Mouse (Mus musculus) cortical plate, adult 2 months (tissue): ENCODE measurements around the gene Fbxl17. TPM values are rescaled to one million over a fixed set of nuclear protein-coding genes. Genes with fewer than 3 reads are reported as not detected.
A peak's percentile ranks its signal among the peaks of the same experiment; 100 is the strongest.

Source experiments
- H3K27ac ChIP-seq: fragments of 200-500 bp; 2 replicates; pipeline ENCODE4 v1.5.1; 2012; ENCODE audit warnings: low read length, control low read depth, inconsistent platforms; ENCODE audit not compliant: insufficient read depth
- H3K4me1 ChIP-seq: fragments of 200-500 bp; 2 replicates; pipeline ENCODE4 v1.6.1; 2011; ENCODE audit warnings: low read length; ENCODE audit not compliant: control insufficient read depth, insufficient read depth
- H3K4me3 ChIP-seq: fragments of 200-500 bp; 2 replicates; pipeline ENCODE4 v1.5.1; 2011; ENCODE audit warnings: mild to moderate bottlenecking, low read length, control low read depth; ENCODE audit not compliant: insufficient read depth
- CTCF ChIP-seq: fragments of 200-500 bp; IDR thresholded peaks from 2 replicates; pipeline ENCODE4 v1.5.1; 2011; ENCODE audit warnings: mild to moderate bottlenecking, control low read depth, low read length; ENCODE audit not compliant: insufficient read depth; ENCODE audit errors: extremely low read depth
- POLR2A ChIP-seq: fragments of 200-500 bp; IDR thresholded peaks from 2 replicates; pipeline ENCODE4 v1.6.1; 2011; ENCODE audit warnings: mild to moderate bottlenecking, low read length, control low read depth; ENCODE audit not compliant: insufficient read depth; ENCODE audit errors: extremely low read depth
- polyA plus RNA-seq: library from polyadenylated mRNA; depleted of rRNA; stranded (reverse); fragments of >200 nt; gene quantifications from 2 replicates; pipeline ENCODE4 v1.2.3, GENCODE M21; 2012; rRNA removed

Fbxl17 gene
- 28.9 TPM in 2 replicates for polyA plus RNA-seq

DNA sequence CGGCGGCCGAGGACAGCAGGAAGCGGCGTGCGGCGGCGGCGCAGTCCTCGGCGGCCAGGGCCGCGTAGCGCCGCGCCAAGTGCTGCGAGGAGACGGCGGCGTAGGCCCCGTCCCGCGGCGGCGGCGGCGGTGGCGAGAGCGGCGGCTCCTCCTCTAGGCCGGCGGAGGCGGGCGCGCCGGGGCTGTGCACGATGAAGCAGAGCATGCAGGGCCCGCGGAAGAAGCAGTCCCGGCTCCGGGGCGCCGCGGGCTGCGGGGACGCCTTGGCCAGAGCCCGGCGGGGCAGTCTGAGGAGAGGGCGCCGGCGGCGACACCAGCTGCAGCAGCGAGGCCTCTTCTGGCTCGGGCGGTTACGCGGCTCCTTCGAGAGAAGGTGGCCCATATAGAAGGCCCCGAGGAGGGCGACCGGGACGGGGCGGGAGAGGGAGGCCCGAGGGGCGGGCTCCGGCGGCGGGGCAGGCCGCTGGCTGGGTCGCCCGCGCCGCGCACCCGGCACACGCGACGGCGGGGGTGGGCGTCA lies at the start of gene Fbxl17:
Fbxl17 (minus strand) TSS at position 382 of the 520 bp plus-strand sequence.
- Histone ChIP-seq H3K4me3 (peak within 1 kb of the TSS; percentile 46), H3K27ac (peak within 1 kb of the TSS; percentile 92), H3K4me1 (peaks cover 11% of the 10 kb centered on the region)
- TF ChIP-seq POLR2A (no peak), CTCF (no peak)

DNA sequence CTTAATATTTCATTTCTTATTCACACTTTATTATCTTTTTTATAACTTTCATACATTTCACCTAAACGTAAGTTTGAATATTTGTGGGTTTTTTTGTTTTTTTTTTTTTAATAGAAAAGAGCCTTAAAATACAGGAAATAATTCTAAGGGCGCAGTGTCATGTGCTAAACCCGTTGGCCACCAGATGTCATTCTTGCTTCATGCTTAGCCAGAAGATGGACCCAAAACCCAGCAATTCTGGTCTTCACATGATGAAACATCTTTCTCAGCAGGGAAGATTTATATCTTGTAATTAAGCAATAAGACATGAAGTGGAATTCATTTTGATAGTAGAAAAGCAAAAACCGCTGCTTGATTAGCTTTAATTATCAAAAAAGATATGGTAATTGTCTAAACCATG lies 47.6 kb upstream of the Fbxl17 start:
- Histone ChIP-seq H3K4me3 (no peak overlapping the region), H3K27ac (no peak overlapping the region), H3K4me1 (no peaks in the 10 kb centered on the region)
- TF ChIP-seq CTCF (peak; percentile 56), POLR2A (no peak)

DNA sequence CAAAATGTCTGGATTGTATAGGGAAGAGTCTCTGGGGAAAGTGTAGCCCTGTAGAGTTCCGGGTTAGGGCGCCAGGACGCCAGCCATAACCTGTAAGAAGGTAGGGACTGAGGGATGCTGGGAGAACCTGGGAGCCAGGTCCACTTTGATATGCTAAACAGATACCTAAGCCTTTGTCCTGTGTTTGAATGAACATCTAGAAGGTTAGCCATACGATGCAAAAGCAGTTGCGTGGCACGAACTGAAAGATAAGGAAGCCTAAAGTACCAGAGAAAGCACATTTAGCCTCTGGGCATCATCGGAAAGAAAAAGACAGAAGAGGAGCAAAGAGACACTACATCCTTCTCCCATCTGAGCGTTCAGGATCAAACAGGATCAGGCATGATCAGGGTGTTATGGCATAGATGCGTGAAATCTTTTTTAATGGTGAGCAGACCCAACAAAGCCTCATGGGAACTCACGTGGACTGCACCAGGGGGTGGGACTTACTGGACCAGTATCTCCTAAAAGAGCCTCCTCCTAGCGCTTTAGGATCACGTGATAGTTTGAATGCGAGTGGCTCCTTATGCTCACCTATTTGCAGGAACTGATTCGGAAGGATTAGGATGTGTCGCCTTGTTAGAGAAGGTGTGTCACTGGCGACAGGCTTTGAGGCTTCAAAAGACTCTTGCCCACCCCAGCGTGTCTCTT lies 34.9 kb upstream of the Fbxl17 start:
- TF ChIP-seq CTCF = no peak
- no peak for TF ChIP-seq POLR2A
- no peak overlapping the region for H3K4me3 ChIP-seq
- no peak overlapping the region for H3K27ac ChIP-seq
- no peaks in the 10 kb centered on the region for H3K4me1 ChIP-seq

DNA sequence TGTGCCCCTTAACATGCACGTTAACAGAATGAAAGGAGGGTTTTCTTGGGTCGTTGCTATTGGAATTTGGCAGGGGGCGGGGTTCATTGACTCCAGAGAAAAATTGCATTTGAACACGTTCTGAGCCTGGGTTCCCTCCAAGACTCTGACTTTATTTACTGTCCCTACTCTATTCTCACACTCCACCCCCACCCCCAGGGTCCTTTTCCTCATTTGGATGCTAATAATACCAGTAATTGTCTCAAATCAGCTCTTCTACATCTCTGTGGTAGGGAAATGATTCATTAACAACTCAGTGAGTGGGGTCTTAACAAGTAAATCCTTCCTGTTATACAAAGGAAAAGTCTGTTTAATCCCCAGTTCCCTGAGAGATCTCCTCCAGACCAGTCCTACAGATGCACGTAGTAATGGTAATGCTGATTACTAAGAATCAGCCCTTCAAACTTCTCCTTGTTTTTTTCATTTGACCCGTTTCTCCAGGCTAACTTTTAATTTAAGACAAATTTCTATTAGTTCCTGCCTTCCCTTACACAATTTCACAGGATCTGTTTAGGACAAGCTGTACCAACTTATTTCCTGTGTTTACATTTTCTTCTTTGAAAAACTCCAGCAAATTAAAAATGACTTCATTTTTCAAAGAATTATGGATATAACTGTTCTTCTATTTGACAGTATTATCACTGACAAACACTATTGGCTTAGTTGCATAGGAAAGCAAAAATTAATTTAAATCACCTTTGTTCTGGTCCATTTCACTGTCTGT lies 33.4 kb upstream of the Fbxl17 start:
- no peak overlapping the region for H3K4me3 ChIP-seq
- no peak overlapping the region for H3K27ac ChIP-seq
- TF ChIP-seq CTCF (no peak), POLR2A (no peak)
- no peaks in the 10 kb centered on the region for H3K4me1 ChIP-seq

DNA sequence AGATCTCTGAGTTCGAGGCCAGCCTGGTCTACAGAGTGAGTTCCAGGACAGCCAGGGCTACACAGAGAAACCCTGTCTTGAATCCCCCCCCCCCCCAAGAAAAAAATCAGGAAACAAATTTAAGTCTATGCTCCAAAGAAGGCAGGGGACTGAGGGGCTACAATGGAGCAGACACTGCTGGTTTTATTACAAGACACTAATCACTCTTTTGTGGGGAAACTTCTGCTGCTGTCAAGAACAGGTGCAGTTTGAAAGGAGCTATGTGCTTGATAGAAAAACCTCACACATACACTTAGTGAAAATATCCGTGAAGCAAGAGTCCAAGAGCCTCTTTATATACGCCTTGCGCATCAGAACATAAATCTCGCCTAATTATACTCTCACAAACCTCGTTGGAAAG lies 29.7 kb upstream of the Fbxl17 start:
- H3K27ac ChIP-seq = no peak overlapping the region
- H3K4me3 ChIP-seq = no peak overlapping the region
- H3K4me1 ChIP-seq = no peaks in the 10 kb centered on the region
- TF ChIP-seq POLR2A (no peak), CTCF (no peak)

DNA sequence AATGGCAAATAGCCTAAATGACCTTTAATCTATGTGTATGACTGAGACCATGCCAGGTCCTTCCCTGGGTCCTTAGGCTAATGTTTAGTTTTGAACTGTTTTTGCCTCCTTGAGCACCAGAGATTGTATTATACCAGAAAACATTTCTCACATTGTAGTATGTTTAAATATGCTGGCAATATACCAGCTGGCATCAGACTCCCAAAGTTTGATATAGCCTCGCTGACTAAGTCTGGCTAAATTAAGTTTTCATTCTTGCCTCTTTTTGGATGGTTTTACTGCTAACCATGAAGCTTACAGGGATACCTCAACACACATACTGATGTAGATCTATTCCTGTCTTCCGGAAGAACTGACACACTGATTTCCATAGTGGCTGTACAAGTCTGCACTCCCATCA lies 20.9 kb upstream of the Fbxl17 start:
- H3K27ac ChIP-seq = no peak overlapping the region
- H3K4me1 ChIP-seq = no peaks in the 10 kb centered on the region; the same call in 1 of the 2 replicates
- TF ChIP-seq CTCF = no peak
- no peak for TF ChIP-seq POLR2A
- H3K4me3 ChIP-seq = no peak overlapping the region

DNA sequence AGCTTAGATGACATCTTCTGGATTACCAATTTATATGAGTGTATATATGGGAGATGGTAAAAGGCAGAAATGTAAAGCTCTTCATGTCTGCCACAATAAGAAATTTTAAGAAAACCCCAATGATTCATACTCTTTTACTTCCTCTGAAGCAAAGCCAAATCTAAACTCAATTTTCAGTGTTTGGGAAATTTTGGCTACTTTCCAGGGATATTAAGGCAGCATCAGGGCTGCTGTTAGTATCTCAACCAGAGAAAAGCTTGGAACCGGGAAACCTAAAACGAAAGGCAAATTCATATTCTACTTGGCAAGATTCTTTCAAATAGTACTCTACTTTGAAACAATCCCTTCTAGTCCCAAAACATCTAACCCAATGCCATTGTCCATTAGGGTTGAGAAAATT lies 10.6 kb upstream of the Fbxl17 start:
- no peak overlapping the region for H3K27ac ChIP-seq
- H3K4me1 ChIP-seq = no peaks in the 10 kb centered on the region
- H3K4me3 ChIP-seq = no peak overlapping the region
- TF ChIP-seq POLR2A (no peak), CTCF (no peak)

DNA sequence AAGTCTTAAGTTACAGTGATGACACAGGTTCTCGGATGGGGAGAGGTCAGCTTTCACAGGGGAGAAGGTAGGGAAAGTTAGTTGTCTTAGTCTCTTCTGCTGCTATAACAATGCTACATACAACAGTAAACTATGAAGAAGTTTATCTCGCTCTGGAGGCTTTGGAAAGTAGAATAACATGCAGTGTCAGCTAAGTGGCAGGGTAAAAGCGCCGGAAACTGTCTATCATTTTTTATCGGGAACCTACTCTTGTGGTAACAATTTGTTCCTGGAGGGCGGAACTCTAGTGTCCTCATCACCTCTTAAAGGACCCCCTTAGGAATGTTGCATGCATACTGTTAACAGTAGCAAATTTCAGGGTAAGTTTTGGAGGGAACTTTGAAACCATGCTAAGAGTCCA lies 1.3 kb upstream of the Fbxl17 start:
- Histone ChIP-seq H3K27ac (no peak overlapping the region), H3K4me3 (no peak overlapping the region; the same call in 1 of the 2 replicates), H3K4me1 (peaks cover 8% of the 10 kb centered on the region)
- TF ChIP-seq CTCF (no peak), POLR2A (no peak)

DNA sequence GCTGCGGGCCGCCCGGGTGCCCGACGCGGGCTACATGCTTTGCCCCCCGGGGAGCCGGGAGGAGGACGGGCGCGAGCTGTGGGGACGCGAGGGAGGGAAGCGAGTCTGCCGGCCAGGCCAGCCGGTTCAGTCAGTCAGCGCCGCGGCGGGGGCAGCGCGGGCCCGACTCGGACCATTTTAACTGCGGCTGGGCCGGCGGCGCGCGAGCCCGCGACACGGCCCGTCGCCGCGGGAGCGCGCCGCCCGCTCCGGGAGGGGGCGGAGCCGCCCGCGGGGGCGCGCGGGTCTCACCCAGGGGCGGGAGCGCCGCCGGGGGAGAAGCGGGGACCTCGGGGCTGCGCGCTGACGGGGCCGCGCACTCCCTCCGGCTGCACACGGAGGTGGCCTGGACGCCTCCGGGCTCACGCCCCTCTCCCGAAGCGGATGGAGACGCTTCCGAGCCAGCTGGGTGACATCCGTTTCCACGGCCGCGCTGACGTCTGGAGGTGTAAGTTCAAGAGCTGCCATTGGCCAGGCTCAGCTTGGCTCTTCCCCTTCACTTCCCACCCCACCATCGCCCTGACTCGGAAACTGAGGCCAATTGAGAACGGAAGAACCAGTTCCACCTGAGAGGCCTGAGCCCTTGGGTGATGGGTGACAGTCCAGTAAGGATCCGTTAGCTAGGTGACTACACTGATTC lies 478 bp upstream of the Fbxl17 start:
- peak overlapping the region; percentile 46 for H3K4me3 ChIP-seq
- TF ChIP-seq POLR2A = peak; percentile 66
- no peak for TF ChIP-seq CTCF
- peaks cover 11% of the 10 kb centered on the region for H3K4me1 ChIP-seq
- H3K27ac ChIP-seq = peak overlapping the region; percentile 92
